Mouse (Mus musculus) A20 (cell line): ENCODE measurements around the gene Ralgps1.

Source experiments
- DNase-seq: peaks from one replicate; pipeline ENCODE4 v3.0.0-alpha.2; 2011; ENCODE audit warnings: low read depth, low spot score

Ralgps1 gene

GRCm38 (mm10) chr2:33321641-33322040 lies 49.6 kb downstream of the Ralgps1 start:
- DNase-seq, result no peak

DNA sequence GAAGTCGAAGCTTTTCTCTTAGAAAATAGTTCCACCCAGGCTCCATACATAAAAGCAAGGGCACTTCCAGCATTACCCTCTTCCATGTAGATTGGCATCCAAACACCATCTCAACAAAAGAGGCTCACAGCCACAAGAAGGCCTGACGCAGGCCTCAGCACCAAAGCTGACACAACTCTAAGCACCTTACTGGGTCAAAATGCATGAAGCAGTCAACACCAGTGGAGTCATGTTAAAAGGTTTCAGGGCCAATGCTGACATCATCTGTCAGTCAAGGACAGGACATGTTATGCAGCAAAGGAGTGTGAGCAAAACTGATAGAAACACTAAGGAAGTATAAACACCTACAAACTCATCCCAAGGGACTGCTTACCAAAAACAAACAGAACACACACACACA lies 50.3 kb downstream of the Ralgps1 start:
- no peak for DNase-seq

GRCm38 (mm10) chr2:33320568-33320967 lies 50.7 kb downstream of the Ralgps1 start:
- no peak for DNase-seq

GRCm38 (mm10) chr2:33319934-33320333 lies 51.4 kb downstream of the Ralgps1 start:
- no peak for DNase-seq

GRCm38 (mm10) chr2:33319455-33319854 lies 51.8 kb downstream of the Ralgps1 start:
- no peak for DNase-seq

DNA sequence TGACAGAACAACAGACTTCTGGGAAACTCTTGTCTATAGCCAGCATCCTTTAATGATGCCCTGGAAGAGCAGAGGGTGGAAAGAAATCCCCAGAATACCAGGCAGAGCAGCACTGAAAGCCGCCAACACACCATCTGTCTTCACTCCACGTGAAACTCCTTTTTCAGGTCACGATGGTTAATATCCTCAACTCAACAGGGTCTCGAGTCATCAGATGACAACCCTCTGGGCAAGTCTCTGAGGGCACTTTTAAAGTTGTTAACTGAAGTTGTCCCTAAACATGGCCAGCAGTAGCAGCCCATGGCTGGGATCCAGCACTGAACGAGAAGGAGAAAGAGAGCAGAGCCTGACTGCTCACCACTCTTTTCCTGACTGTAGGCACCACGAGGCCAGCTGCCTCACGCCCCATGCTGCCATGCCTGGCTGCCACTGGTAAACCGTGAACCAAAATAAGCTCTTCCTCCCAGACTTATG lies 52.8 kb downstream of the Ralgps1 start:
- no peak for DNase-seq

DNA sequence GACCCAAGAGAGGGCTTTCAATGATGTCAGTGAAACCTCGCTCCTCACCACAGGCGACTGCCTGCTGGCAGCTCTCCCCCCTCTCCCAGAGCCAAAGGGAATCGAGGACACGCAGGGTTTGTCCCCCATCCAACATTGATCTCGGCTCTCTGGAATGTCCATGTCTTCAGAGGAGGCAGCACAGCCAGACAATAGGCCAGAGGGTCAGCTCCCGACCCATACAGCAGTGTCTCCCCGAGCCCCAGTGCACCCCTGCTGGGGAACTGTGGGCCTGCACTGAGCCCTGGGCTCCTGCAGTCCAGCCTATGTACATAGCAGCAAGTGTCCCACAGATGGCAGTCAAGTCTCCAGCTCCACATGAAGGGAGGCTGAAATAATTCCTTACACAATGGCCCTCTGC lies 54.8 kb downstream of the Ralgps1 start:
- peak; percentile 40 for DNase-seq

- no peak for DNase-seq
Measured at GRCm38 (mm10) chr2:33316063-33316405, 55.3 kb downstream of the Ralgps1 start.

- DNase-seq, result no peak
Measured at GRCm38 (mm10) chr2:33315233-33316062, 55.8 kb downstream of the Ralgps1 start.

DNA sequence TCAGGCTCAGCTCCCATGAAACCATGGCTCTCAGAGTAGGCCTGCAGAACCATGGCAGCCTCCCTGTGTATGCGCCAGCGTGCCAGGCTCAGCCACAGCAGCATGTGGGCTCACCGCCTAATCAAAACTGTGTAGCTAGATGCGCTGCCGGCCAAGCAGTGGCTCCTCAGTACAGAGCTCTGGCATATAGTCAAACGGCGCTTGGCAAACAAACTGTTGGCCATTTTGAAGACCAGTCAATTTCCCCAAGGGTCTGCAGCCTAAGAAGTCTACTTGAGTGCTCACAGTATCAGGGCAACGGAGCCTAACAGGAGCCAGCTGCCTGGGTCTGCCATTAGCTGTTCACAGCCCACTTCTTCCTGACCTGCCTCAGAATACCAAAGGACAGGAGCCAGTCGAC lies 61.9 kb downstream of the Ralgps1 start:
- DNase-seq, result no peak

DNA sequence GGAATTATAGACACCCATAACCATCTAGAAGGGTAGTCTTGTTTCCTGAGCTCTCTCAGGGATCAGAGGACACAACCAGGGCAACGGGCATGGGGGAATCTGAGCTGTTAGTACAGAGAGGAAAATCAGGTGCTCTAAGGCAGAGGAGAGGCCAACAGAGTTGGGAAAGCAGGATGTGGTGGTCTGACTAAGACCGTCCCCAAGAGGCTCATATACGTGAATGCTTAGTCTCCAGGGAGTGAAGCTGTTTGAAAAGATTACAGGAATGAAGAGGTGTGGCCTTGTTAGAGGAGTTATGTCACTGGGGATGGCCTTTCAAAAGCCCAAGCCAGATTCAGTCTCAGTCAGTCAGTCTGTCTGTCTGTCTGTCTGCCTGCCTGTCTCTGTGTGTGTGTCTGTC lies 64.7 kb downstream of the Ralgps1 start:
- DNase-seq, result no peak

- DNase-seq, result no peak
Measured at GRCm38 (mm10) chr2:33303416-33303947, 67.8 kb downstream of the Ralgps1 start.

GRCm38 (mm10) chr2:33302828-33303227 lies 68.5 kb downstream of the Ralgps1 start:
- no peak for DNase-seq

GRCm38 (mm10) chr2:33302405-33302804 lies 68.9 kb downstream of the Ralgps1 start:
- no peak for DNase-seq

DNA sequence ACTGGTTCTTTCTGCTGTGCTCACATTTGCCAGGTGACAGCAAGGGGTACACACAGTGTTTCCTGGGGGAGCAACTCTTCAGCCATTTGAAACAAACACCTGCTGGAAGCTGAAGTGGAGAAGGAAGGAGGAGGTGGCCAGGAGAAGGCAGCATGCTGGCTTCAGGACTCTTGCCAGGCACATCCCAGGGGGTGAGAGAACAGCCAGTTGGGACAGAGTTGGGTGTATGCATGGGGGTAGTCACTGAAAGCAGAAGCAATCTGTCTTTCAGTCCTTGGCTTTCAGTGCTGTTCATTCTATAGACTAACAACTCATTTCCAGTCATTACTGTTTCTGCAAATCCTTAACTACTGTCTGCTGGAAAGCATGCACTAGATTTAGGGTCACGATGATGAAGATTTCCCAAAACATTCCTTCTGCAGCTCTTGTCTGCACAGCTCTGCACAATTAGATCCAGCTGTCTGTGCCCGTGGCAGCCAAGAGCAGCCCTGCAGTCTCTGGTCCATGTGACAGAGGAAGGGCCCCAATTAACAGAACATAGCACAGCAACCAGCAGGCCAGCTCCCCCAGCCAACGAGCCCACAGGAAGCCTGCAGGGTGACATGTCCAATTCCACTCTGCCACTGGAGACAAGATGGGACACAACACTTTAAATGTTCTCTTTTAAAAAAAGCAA lies 70.8 kb downstream of the Ralgps1 start:
- DNase-seq, result no peak

GRCm38 (mm10) chr2:33298928-33299327 lies 72.4 kb downstream of the Ralgps1 start:
- DNase-seq, result no peak

DNA sequence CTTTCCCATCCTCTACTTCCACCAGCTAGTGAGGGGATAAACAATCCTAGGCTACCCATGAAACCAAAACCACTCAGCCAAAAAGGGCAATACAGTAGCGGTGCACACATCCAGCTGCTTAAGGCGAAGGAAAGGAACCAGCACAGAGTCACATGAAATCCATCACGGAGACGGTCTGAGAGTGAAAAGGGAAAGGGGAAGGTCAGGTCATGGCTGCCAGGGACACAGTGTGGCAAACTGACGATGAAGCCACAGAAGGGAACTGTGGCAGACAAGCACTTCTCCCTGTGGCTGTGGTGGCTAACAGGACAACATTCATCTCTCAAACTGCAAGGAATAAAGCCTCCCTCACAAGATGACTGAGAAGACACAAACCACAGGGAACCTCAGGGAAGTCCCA lies 76.2 kb downstream of the Ralgps1 start:
- no peak for DNase-seq

- no peak for DNase-seq
Measured at GRCm38 (mm10) chr2:33292057-33292456, 79.2 kb downstream of the Ralgps1 start.

DNA sequence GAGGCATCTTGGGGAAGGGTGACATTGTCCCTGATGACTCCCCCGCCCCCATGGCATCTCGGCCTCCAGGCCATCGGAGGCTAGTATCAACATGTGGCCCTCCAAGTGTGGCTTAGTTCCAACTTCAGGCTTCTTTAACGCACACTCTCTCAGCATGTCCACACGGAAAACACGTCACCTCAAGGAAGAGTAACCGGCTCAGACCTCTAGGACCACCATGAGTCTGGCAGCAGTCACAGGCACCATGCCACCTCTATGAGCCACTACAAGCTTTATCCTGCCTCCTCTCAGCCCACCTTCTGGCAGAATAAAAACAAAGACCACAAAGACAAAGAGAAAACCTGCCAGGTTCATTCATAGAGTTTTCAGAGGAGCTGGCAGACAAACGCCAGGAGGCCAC lies 80.8 kb downstream of the Ralgps1 start:
- no peak for DNase-seq

GRCm38 (mm10) chr2:33288837-33289236 lies 82.4 kb downstream of the Ralgps1 start:
- no peak for DNase-seq

- no peak for DNase-seq
Measured at GRCm38 (mm10) chr2:33283674-33284073, 87.6 kb downstream of the Ralgps1 start.

- DNase-seq, result no peak
Measured at GRCm38 (mm10) chr2:33282877-33283276, 88.4 kb downstream of the Ralgps1 start.

- DNase-seq, result no peak
Measured at GRCm38 (mm10) chr2:33281807-33282206, 89.5 kb downstream of the Ralgps1 start.
